Mouse (Mus musculus): ENCODE results near the gene Trap1a. TPM values are rescaled to one million over a fixed set of nuclear protein-coding genes. Genes with fewer than 3 reads are reported as not detected.
"Not testable (repeated sequence)": the region's sequence is repeated elsewhere in the genome, so short reads cannot be mapped to it uniquely, and the experiment has no call there.

The Trap1a gene
- not detected for total RNA-seq (2021)

DNA sequence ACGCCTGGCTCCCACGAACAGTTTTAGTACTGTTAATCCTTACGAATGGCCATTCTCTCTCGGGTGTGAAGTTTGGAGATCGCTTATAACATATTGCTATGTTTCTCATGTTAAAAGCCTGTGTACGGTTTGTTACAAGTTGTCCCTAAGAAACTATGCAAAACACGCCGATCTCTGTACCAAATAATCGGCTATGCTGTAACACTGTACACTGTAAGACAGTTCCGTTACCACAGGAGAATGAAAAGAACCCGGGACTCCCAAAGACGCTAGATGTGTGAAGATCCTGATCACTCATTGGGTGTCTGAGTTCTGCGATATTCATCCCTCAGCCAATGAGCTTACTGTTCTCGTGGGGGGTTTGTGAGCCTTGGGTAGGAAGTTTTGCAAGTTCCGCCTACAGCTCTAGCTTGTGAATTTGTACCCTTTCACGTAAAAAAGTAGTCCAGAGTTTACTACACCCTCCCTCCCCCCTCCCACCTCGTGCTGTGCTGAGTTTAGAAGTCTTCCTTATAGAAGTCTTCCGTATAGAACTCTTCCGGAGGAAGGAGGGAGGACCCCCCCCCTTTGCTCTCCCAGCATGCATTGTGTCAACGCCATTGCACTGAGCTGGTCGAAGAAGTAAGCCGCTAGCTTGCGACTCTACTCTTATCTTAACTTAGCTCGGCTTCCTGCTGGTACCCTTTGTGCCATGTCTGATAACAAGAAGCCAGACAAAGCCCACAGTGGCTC, at the start of gene Trap1a:
Gene Trap1a, plus strand, starts transcription at position 421 of the 732 bp plus-strand sequence.
- intact Hi-C loops (cut with DNase I) = no loop called here

DNA sequence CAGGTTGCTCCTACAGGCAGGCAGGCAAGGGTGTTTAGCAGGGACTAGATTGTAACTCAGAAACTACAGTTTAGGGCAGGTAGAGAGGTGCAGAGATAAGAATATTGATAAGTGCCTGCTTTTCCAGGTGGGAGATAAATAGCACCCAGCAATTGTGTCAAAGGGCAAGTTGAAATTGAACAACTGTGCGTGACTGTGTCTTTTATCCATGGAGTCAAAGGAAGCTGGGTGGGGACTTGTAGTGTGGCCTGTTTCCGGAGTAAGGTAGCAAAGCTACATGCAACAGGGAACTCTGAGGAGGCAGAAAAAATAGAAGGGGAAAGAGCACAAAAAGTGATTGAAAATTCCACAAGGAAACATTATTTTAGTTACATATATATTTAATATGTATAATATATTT, 40.4 kb upstream of the Trap1a start:
- no peak for DNase-seq (ENCODE audit: low spot score)
- intact Hi-C loops (cut with DNase I) = no loop called here

More for the DNA sequence above, at the start of gene Trap1a:
- no peak for DNase-seq (ENCODE audit: low spot score)

DNA sequence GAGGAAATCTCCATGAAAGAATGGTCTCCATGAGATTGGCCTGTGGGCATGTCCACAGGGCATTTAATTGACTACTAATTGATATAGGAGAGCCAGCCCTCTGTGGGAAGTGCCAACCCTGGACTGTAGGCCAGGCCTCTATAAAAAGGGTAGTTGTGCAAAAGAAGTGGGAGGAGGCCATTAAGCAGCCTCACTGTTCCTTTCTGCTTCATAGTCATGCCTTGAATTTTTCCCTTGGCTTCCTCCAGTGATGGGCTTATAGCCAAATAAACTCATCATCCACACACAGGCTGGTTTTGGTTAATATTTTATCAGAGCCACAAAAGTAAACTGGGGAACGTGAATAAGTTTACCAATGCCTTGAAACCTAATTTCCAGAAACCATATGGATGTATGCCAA, 38.2 kb upstream of the Trap1a start:
- no peak for DNase-seq (ENCODE audit: low spot score)
- intact Hi-C loops (cut with DNase I) = no loop called here

DNA sequence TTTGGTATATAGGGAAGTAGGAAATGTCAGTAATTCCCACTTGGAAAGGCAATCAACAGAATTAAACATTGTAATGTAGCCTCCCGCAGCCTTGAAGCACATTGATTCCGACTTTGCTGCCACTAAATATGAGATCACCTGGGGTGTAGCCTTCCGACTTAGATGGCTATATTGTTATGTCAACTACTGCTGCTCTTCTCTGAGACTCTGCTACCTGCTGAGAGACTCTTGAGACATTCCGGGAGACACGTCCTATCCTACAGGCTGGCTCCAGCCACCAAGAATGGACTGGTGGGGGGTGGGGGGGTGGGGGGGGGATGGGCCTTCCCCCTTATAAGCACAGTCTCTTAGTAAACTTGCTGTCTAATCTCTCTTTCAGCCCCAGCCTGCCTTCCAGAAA, 16.1 kb upstream of the Trap1a start:
- DNase-seq (ENCODE audit: low spot score); intact Hi-C loops (cut with DNase I): not testable (repeated sequence)

DNA sequence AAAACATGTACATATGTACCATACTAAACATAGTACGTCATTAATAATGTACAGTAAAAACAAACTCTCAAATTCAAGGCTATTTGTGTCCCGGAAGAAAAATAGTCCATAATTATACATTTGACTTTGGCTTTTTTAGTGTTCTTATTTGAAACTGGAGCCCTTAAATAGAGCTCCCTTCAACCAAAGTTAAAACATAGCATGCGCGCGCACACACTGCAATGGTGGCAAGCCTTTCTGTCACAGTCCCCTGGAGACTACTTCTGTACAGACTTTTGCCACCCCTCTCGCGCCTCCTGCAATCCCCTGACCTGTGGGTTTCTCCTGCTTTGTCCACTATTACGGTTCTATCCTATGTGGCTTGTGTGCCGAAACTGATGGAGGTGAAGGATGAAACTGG, 900 bp upstream of the Trap1a start:
- no peak for DNase-seq (ENCODE audit: low spot score)
- intact Hi-C loops (cut with DNase I) = no loop called here

DNA sequence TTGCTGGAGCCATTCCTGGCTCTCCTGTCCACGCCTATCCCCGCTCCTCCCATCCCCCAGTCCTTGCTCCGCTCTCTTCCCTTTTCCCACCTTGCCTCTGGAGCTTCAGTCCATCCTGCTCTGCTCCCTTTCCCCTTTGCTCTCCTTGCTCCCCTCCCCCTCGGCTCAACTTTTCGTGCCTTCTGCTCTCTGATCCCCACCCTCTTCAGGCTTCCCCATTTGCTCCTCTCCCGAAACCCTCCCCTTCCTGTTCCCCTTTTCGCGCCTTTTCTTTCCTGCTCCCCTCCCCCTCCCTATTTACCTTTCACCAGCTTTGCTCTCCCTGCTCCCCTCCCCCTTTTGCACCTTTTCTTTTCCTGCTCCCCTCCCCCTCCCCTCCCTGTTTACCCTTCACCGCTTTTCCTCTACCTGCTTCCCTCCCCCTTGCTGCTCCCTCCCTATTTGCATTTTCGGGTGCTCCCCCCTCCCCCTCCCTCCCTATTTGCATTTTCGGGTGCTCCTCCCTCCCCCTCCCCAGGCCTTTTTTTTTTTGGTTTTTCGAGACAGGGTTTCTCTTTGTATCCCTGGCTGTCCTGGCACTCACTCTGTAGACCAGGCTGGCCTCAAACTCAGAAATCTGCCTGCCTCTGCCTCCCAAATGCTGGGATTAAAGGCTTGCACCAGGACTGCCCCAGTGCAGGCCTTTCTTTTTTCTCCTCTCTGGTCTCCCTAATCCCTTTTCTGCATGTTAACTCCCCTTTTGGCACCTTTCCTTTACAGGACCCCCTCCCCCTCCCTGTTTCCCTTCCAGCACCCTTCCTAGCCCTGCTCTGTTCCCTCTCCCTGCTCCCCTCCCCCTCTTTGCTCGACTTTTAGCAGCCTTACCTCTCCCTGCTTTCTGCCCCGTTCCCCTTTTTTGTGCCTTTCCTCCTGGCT, 1.3 kb downstream of the Trap1a start:
- intact Hi-C loops (cut with DNase I) = no loop called here
- DNase-seq (ENCODE audit: low spot score) = no peak

DNA sequence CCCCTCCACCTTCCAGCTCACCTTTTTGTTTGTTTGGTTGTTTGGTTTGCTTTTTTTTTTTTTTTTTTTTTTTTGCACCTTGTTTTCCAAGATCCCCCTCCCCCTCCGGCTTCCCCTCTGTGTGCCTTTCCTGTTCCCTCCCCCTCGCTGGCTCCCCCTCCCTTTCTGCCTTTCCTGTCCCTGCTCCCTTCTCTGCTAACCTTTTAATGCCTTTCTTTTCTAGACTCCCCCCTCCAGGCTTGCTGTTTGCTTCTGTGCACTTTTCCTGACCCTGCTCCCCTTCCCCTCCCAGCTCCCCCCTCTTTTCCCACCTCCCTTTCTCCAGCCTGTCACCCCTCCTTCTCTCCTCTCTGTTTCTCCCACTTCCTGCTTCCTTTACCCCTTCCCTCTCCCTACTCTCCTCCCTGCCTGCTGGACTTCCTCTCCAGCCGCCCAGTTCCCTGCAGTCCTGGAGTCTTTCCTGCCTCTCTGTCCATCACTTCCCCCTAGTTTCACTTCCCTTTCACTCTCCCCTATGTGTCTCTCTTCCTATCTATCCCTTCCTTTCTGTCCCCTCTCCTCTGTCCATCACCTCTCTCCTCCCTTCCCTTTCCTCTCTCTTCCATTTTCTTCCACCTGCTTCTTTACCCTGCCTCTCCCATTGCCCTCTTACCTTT, 2.1 kb downstream of the Trap1a start:
- DNase-seq (ENCODE audit: low spot score) = no peak
- intact Hi-C loops (cut with DNase I) = no loop called here

DNA sequence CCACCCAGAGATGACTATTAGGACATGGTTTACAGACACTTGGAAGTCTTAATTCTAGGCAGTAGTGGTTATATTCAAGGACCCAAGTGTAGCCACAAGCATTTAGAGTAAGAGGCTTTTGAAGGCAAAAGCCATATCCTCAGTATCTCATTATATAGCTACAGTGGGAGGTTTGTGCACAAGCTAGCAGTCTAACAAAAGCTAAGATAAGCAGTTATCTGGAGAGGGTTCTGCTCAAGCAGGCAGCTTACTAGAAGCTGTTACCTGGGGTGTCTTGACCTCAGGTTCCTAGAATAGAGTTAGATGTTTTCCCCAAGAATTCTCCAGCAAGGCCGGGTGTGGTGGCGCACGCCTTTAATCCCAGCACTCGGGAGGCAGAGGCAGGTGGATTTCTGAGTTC, 6.1 kb downstream of the Trap1a start:
- intact Hi-C loops (cut with DNase I) = no loop called here
- DNase-seq (ENCODE audit: low spot score) = no peak

DNA sequence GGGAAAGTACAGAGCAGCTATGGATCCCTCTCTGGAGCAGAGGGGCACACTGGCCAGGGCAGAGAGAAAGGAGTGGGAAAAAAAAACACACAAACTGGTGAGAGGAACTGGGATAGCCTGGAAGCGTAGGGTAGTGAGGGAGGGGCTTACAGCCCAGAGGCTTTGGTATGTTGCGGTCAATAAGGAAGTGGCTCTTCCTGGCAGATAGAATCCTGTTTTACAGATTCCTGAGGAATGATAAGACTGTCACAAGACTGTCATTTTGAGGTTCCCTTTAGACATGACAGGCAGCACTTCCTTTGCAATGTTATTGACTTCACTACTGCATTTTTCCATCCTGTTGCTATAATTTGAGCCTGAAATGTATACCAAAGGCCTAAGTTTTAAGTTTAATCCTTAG, 7.7 kb downstream of the Trap1a start:
- intact Hi-C loops (cut with DNase I) = no loop called here
- no peak for DNase-seq (ENCODE audit: low spot score)

DNA sequence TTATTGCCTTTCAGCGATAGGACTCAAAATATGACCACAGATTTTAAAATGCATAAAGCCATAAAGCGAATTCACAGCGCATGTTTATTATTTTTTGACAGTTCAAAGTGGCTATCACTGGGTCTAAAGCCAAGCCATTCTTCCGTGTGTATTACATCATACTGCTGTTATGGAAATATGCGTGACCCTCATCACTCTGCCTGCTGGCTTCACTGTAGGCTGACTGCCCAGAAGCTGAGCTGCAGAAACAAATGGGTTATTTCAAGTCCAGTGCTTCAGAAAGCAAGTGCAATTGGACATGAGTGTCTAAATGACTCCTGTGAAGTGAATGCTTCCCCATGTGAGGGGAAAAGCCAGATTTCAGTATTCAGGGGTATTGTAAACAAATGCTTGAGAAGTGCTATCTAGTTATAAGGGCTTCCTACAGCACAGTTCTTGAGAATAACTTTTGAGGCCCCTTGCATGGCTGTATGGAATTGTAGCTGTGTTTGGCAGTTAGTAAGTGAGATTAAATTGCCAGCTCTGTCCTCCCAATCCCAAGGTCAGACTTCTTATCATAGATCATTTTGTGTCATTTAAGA, 18.8 kb downstream of the Trap1a start:
- intact Hi-C loops (cut with DNase I) = no loop called here
- DNase-seq (ENCODE audit: low spot score) = no peak

DNA sequence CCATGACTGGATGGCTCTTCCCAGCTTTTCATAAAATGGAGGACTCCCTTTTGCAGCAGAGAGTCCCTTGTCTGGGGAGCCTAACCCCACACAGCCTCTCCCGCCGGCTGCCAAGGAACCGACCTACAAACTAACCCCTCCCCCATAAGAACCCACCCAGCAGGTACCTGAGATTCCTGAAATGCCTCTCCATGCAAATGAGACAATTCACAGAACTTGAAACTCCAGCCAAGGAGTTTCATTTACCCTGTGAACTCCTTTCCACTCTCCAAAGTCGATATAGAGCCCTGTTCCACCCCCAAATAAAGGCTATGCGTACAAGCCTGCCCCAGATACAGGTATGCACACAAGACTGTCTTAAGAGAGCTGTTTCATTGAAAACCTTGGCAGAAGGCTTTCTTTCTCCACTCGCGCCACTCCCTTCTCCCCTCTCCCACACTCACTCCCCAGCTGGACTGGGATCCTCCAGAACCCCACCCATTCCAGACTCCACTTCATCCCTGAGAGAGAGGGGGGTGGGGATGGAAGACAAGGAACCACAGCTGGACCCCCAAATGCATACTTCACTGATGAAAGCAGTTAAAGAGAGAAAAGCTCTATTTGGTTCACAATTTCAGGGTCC, 24.3 kb downstream of the Trap1a start:
- no peak for DNase-seq (ENCODE audit: low spot score)
- intact Hi-C loops (cut with DNase I) = no loop called here

DNA sequence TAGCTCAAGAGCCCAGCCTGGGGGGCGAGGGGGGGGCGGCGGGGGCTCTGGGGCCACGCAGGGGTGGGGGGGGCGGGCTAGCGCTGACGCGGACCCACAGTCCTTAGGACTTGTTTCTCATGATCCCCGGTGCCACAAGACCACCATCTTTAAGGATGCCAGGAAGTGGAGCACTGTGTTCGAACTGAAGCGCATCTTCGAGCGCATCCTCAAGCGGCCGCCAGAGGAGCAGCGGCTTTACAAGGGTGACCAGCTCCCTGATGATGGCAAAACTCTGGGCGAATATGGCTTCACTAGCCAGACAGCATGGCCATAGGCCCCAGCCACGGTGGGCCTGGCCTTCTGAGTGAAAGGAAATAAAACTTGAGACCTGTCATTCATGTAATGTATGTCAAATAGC, 24.9 kb downstream of the Trap1a start:
- DNase-seq (ENCODE audit: low spot score) = no peak
- intact Hi-C loops (cut with DNase I) = no loop called here

DNA sequence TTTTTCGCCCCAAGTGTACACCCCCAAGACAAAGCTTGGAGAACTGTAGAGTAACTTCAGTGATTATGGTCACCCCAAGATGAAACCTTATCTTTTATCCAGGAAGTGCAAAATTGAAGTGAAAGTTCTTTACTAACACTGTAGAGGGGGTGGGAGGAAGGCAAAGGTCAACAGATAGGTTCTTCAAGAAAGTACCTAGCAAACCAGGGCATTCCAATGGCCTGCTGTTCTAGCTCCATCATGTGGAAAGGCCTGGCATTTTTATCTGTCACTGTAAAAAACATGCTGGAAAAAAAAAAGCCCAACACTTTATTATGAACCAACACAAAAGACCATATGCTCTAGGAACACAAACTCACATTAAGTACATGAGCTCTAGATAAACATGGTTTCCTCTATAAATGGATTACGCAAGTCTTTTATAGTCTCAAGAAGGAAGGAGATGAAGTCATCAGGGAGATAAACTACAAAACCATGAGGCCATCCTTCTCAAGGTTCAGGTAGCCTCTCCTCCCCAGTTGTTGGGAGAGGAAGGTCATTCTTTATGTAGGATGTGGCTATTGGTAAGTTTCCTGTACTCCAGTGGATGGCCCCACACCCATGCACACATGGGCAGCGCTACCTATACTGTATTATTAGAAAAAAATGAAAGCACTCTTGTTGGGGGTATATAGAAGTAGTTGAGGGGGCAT, 33.5 kb downstream of the Trap1a start:
- no peak for DNase-seq (ENCODE audit: low spot score)
- intact Hi-C loops (cut with DNase I) = loop anchor here (10.0 kb wide), 1 partner anchor 352 kb away; no protein-coding TSS in a partner anchor

DNA sequence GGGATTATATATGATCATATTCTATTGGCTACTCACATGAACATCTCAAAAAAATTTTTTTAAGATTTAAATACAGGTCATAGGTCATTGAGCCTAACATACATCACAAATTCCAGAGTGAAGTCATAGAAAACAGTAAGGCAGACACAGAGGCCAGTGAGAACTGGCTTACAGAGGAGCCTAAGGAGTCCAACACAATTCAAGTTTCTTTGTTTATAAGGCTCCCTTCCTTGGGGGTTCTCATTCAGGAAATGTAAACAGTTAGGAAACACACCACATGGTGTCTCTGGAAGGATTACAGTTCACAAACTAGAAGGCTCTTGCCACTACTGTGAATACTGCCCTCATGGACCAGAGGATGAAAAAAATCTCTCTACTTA, 34.0 kb downstream of the Trap1a start:
- DNase-seq (ENCODE audit: low spot score) = no peak
- intact Hi-C loops (cut with DNase I) = loop anchor here (10.0 kb wide), 1 partner anchor 353 kb away; no protein-coding TSS in a partner anchor

DNA sequence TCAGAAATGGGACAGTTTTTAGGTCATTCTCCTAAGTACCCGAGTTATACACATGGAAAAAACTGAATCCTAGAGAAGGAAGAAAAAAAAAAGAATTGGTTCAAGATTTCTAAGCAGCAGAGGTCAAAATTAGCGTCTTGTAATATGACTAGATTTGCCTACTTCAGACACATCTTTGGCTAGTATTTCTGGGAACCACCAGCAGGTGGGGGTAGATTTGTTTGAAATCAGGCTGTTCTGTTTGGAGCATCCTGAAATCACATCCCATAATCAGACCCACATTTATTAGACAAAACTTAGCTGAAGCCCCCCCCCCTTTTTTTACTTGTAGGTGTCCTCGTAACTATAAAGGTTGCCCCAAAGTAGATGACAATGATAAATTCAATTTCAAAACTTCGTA, 35.6 kb downstream of the Trap1a start:
- intact Hi-C loops (cut with DNase I) = loop anchor here (10.0 kb wide), 1 partner anchor 354 kb away; no protein-coding TSS in a partner anchor
- no peak for DNase-seq (ENCODE audit: low spot score)

DNA sequence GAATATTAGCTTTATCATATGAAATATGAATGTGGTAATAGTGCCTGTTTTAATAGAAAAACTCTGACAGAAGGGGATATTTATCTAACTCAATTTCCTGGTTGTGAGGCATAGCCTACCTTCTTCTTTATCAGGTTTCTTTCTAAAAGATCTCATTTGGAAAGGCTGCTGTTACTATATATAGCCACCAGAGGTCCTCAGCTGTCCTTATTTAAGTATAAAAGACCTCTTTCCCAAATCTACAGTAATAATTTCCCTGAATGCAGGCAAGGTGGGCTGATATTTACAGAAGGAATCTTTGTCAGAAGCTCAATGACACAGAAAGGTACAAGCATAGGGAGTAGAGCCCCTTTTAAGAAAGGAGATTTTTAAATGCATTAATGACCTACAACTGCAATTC, 39.2 kb downstream of the Trap1a start:
- DNase-seq (ENCODE audit: low spot score) = no peak
- intact Hi-C loops (cut with DNase I) = loop anchor here (5.0 to 10.0 kb wide), 2 partner anchors 390 to 462 kb away; no protein-coding TSS in a partner anchor
